Mouse (Mus musculus): ENCODE results near the gene 6030468B19Rik. TPM values are rescaled to one million over a fixed set of nuclear protein-coding genes. Genes with fewer than 3 reads are reported as not detected.
"Not testable (repeated sequence)": the region's sequence is repeated elsewhere in the genome, so short reads cannot be mapped to it uniquely, and the experiment has no call there.

Gene 6030468B19Rik
- total RNA-seq, 2 experiments from 2014 or later, result not detected

- intact Hi-C loops (cut with DNase I), result loop anchor here (2.0 to 10.0 kb wide), 2 partner anchors 23 to 351 kb away; partner anchors contain the start of gene Birc5
These were observed 28.7 kb downstream of the 6030468B19Rik start for GRCm38 (mm10) chr11:117826164-117826563.

GRCm38 (mm10) chr11:117826916-117827315 is 29.5 kb downstream of the 6030468B19Rik start:
- intact Hi-C loops (cut with DNase I), result loop anchor here (2.0 to 10.0 kb wide), 2 partner anchors 22 to 352 kb away; partner anchors contain the start of gene Birc5
- no peak for DNase-seq

More at GRCm38 (mm10) chr11:117826164-117826563, 28.7 kb downstream of the 6030468B19Rik start:
- peak in 1 of 2 experiments; percentile 47 for DNase-seq

- peak in 1 of 2 experiments; percentile 25 for DNase-seq
- intact Hi-C loops (cut with DNase I), result loop anchor here (2.0 to 10.0 kb wide), 2 partner anchors 21 to 353 kb away; partner anchors contain the start of gene Birc5
These were observed 29.9 kb downstream of the 6030468B19Rik start for GRCm38 (mm10) chr11:117827386-117827785.

GRCm38 (mm10) chr11:117828149-117828887 is 30.9 kb downstream of the 6030468B19Rik start:
- intact Hi-C loops (cut with DNase I), result loop anchor here (2.0 to 10.0 kb wide), 2 partner anchors 354 to 448 kb away; no protein-coding TSS in a partner anchor
- DNase-seq, result peak; percentile 53 to 62

GRCm38 (mm10) chr11:117828888-117829604 is 31.6 kb downstream of the 6030468B19Rik start:
- intact Hi-C loops (cut with DNase I), result loop anchor here (2.0 to 10.0 kb wide), 2 partner anchors 354 to 448 kb away; no protein-coding TSS in a partner anchor

GRCm38 (mm10) chr11:117829671-117830215 is 32.3 kb downstream of the 6030468B19Rik start:
- peak; percentile 59 to 67 for DNase-seq
- intact Hi-C loops (cut with DNase I), result loop anchor here (2.0 to 10.0 kb wide), 3 partner anchors 335 to 449 kb away; no protein-coding TSS in a partner anchor

More at GRCm38 (mm10) chr11:117828888-117829604, 31.6 kb downstream of the 6030468B19Rik start:
- peak; percentile 79 to 80 for DNase-seq

- DNase-seq, result no peak
- intact Hi-C loops (cut with DNase I), result loop anchor here (10.0 kb wide), 1 partner anchor 336 kb away; no protein-coding TSS in a partner anchor
These were observed 32.9 kb downstream of the 6030468B19Rik start for GRCm38 (mm10) chr11:117830401-117830800.

GRCm38 (mm10) chr11:117832086-117832969 is 34.9 kb downstream of the 6030468B19Rik start:
- intact Hi-C loops (cut with DNase I), result loop anchor here (10.0 kb wide), 1 partner anchor 338 kb away; no protein-coding TSS in a partner anchor

GRCm38 (mm10) chr11:117833509-117833908 is 36.0 kb downstream of the 6030468B19Rik start:
- DNase-seq, result not testable (repeated sequence)
- intact Hi-C loops (cut with DNase I), result loop anchor here (10.0 kb wide), 1 partner anchor 339 kb away; no protein-coding TSS in a partner anchor

More at GRCm38 (mm10) chr11:117832086-117832969, 34.9 kb downstream of the 6030468B19Rik start:
- peak; percentile 72 to 81 for DNase-seq

- intact Hi-C loops (cut with DNase I), result loop anchor here (10.0 kb wide), 1 partner anchor 339 kb away; no protein-coding TSS in a partner anchor
- DNase-seq, result no peak
These were observed 36.6 kb downstream of the 6030468B19Rik start for GRCm38 (mm10) chr11:117834086-117834485.

- DNase-seq, result no peak
- intact Hi-C loops (cut with DNase I), result loop anchor here (10.0 kb wide), 1 partner anchor 342 kb away; no protein-coding TSS in a partner anchor
These were observed 38.8 kb downstream of the 6030468B19Rik start for GRCm38 (mm10) chr11:117836306-117836705.

- intact Hi-C loops (cut with DNase I), result loop anchor here (10.0 kb wide), 1 partner anchor 344 kb away; no protein-coding TSS in a partner anchor
- peak; percentile 65 to 71 for DNase-seq
These were observed 41.1 kb downstream of the 6030468B19Rik start for GRCm38 (mm10) chr11:117838572-117838971.

- no peak for DNase-seq
- intact Hi-C loops (cut with DNase I), result loop anchor here (10.0 kb wide), 1 partner anchor 344 kb away; no protein-coding TSS in a partner anchor
These were observed 41.6 kb downstream of the 6030468B19Rik start for GRCm38 (mm10) chr11:117839021-117839420.

GRCm38 (mm10) chr11:117840910-117841309 is 43.5 kb downstream of the 6030468B19Rik start:
- intact Hi-C loops (cut with DNase I), result no loop called here
- DNase-seq, result no peak

GRCm38 (mm10) chr11:117843434-117843833 is 46.0 kb downstream of the 6030468B19Rik start:
- no peak for DNase-seq
- intact Hi-C loops (cut with DNase I), result no loop called here

GRCm38 (mm10) chr11:117844997-117845396 is 47.5 kb downstream of the 6030468B19Rik start:
- intact Hi-C loops (cut with DNase I), result no loop called here
- no peak for DNase-seq

- intact Hi-C loops (cut with DNase I), result no loop called here
- DNase-seq, result no peak
These were observed 48.2 kb downstream of the 6030468B19Rik start for GRCm38 (mm10) chr11:117845651-117846050.

- intact Hi-C loops (cut with DNase I), result no loop called here
- no peak for DNase-seq
These were observed 49.2 kb downstream of the 6030468B19Rik start for GRCm38 (mm10) chr11:117846640-117847039.

Measured in heart, postnatal 10 days (tissue).